Mouse (Mus musculus): ENCODE measurements around the gene Gm9844.
"Not testable (repeated sequence)": the region's sequence is repeated elsewhere in the genome, so short reads cannot be mapped to it uniquely, and the experiment has no call there.

The Gm9844 gene

DNA sequence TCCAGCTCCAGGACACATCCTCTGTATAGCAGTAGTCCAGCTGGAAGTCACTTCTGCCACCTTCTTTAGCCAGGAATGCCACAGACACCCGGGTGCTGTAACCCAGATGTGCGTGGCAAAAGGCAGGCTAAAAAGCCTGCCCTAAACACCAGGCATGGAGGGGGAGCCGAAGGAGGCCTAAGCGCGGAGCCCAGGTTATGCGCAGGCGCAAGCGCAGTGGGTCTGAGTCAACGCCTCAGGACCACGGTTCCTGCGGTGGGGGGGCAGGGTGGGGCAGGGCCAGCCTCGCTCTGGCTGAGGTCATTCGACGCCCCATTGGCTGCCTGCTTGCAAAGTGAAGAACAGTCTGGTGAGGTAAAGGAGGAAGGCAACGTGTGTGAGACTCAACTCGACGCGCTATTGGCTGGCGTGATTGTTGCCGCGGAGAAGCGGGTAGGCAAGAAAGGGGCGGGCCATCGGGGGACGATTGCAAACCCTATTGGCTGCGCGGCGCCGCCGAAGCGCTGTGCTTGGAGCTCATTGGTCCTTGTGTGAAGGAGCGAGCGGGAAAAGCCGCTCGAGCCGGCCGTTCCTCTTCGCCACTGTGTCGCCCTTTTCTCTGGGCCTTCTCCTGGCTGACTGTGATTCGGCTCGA lies 7.6 kb downstream of the Gm9844 start, which contains the start of the genes Lypd4 and Dmrtc2:
TSS of gene Lypd4 (minus strand) at position 410 of the 634 bp plus-strand sequence.
TSS of gene Dmrtc2 (plus strand) at position 526 of the 634 bp plus-strand sequence.
- no peak for DNase-seq (ENCODE audit: low read depth, low spot score)

- DNase-seq (ENCODE audit: low read depth, low spot score) = no peak
Measured at GRCm38 (mm10) chr7:24877588-24877987, 15.6 kb downstream of the Gm9844 start.

GRCm38 (mm10) chr7:24879620-24880019 lies 17.6 kb downstream of the Gm9844 start:
- DNase-seq (ENCODE audit: low read depth, low spot score) = no peak

- no peak for DNase-seq (ENCODE audit: low read depth, low spot score)
Measured at GRCm38 (mm10) chr7:24882416-24883199, 20.6 kb downstream of the Gm9844 start.

GRCm38 (mm10) chr7:24883896-24884692 lies 22.1 kb downstream of the Gm9844 start, which contains the start of gene Rps19:
Gene Rps19 (plus strand): TSS chr7:24884371.
- peak; percentile 99 for DNase-seq (ENCODE audit: low read depth, low spot score)

DNA sequence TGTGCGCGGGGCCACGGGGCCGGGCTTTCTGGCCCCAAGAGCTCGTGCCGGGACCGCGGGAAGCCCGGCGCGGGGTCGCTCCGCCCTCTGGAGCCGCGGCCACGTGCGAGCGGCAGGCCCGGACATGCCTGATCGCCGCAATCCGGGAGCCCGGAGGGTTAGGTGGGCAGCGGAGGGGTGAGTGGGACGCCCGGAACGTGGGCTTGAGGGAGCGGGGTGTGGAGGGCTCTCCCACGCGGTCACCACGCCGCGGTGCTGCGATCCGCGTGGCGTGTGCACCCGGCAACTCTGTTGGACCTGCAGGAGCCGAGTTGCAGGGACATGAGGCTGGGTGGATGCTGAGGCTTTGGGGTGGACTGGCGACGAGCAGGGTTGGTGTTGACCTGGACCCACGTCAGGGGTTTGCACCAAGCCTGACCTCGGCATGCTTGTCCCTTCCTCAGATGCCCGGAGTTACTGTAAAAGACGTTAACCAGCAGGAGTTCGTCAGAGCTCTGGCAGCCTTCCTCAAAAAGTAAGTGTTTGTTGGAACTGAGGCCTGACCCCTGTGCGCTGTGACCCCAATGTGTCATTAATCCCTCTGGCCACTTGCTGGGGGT lies 22.8 kb downstream of the Gm9844 start:
- no peak for DNase-seq (ENCODE audit: low read depth, low spot score)

DNA sequence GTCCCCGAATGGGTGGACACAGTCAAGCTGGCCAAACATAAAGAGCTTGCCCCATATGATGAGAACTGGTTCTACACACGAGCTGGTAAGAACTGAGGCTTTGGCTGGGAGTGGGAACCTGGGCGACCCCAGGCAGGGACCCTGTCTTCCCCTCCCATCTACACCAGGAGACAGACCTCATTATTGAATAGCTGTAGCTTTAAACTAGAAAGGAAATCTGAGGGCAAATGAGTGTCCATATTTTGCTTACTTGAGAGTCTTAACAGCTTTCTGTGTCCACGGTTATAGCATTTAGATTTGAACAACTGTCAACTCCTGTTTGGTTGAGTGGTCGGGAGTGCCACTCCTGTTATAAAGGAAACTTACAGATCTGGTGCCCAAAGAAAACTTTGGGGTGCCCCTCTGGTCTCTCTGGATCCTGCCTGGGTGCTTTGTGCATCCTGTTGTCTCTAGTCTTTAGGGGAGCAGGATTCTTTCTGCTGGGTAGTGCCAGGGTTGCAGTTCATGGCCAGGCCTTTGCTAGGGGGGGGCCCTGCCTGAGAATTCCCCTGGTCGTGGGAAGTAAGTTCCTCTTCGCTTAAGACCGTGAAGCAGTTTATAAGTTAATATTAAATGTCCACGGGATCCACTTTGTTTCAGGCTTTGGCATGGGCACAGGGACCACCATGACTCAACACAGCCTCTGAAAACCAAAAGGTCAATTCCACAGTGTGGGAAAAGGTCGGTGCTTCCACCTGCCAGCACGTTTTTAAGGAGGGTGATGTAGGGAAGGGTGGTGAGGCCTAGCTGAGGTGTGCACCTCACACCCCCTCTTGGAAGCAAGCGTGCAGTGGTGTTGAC lies 23.7 kb downstream of the Gm9844 start:
- DNase-seq (ENCODE audit: low read depth, low spot score) = peak; percentile 32

- no peak for DNase-seq (ENCODE audit: low read depth, low spot score)
Measured at GRCm38 (mm10) chr7:24886308-24886633, 24.3 kb downstream of the Gm9844 start.

GRCm38 (mm10) chr7:24887096-24887495 lies 25.1 kb downstream of the Gm9844 start:
- no peak for DNase-seq (ENCODE audit: low read depth, low spot score)

DNA sequence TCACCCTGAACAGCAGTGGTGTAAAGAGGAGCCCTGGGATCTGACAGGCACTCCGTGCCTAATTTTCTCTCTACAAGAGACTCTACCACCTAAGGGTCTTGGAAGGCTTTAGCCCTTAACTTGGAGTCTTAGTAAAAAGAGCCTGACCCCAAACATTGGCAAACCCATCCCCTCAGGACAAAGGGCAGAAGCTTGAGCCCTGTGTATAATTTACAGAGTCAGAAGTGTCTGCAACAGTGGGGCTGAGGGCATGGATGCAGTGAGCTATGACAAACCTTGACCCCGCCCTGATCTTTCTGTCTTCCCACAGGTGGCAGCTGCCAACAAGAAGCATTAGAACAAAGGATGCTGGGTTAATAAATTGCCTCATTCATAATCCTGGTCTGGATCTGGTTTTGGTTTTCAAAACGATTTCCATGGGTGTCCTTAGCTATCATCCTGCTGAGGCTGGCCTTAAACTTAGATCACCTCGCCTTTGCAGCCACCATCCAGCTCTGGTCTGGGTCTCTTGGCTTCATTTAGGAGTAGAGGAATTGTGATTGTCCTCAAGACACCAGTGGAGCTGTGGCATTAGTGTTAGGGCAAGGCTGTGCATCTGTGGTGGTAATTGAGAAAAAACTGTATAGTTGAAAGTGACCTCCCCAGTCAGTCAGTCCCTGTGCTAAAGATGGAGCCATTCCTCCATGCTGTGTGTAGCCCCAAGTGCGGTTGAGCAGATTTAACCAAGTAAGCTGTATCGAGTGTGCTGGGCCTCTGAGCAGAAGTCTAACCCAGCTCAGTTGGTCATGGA lies 27.6 kb downstream of the Gm9844 start:
- DNase-seq (ENCODE audit: low read depth, low spot score) = peak; percentile 53

GRCm38 (mm10) chr7:24890281-24891216 lies 28.5 kb downstream of the Gm9844 start:
- peak; percentile 85 for DNase-seq (ENCODE audit: low read depth, low spot score)

GRCm38 (mm10) chr7:24891241-24892124 lies 29.5 kb downstream of the Gm9844 start:
- peak; percentile 66 for DNase-seq (ENCODE audit: low read depth, low spot score)

GRCm38 (mm10) chr7:24892125-24892583 lies 30.1 kb downstream of the Gm9844 start:
- DNase-seq (ENCODE audit: low read depth, low spot score) = no peak

DNA sequence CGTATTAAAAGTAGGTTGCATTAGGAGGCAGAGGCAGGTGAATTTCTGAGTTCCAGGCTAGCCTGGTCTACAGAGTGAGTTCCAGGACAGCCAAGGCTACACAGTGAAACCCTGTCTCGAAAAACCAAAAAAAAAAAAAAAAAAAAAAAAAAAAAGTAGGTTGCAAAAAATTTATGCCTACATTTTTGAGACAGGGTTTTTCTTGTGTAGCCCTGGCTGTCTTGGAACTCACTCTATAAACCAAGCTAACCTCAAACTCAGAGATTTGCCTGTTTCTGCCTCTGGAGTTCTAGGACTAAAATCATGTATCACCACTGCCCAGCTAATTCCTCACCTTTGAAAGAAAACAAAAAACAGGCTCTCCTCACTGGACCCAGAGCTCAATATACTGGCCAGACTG lies 33.7 kb downstream of the Gm9844 start:
- DNase-seq (ENCODE audit: low read depth, low spot score) = not testable (repeated sequence)

DNA sequence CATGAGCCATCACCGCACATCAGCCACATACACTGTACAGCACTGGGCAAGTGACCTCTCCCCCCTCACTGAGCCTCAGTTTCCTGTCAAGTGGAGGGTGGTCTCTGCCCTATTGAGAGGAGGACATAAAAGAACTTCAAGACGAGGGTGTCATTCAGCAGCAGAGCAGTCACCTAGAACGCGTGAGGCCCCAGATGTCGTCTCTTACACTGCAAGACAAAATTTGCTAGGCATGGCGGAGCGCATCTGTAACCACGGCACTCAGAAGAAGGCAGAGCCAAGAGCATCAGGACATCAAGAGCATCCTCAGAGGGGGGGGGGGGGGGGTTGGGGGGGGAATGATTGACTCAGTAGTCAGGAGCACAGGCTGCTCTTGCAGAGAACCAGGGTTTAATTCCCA lies 34.3 kb downstream of the Gm9844 start:
- DNase-seq (ENCODE audit: low read depth, low spot score) = peak; percentile 85

DNA sequence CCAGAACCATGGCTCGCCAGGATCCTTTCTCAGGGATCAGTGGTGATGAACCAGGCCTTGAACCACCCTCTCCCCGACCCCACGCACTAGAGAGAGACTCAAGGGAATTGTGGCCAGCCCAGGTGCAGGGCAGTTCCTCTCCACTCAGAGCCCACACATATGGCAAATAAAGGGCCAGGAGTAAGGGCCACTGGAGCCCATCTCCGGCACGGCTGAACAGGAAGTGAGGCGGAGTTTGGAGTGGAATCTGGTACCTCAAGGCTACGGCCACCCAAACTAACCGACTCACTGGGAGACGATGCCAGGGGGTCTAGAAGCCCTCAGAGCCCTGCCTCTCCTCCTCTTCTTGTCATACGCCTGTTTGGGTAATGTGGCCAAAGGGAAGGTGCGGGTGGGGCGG lies 35.2 kb downstream of the Gm9844 start, which contains the start of gene Cd79a:
TSS of gene Cd79a (plus strand) at position 158 of the 400 bp plus-strand sequence.
- peak; percentile 90 for DNase-seq (ENCODE audit: low read depth, low spot score)

GRCm38 (mm10) chr7:24897959-24898358 lies 35.9 kb downstream of the Gm9844 start:
- peak; percentile 52 for DNase-seq (ENCODE audit: low read depth, low spot score)

- DNase-seq (ENCODE audit: low read depth, low spot score) = peak; percentile 33
Measured at GRCm38 (mm10) chr7:24901114-24901513, 39.1 kb downstream of the Gm9844 start.
